Mouse (Mus musculus): Measurements from ENCODE around the gene Rftn1.

The Rftn1 gene

DNA sequence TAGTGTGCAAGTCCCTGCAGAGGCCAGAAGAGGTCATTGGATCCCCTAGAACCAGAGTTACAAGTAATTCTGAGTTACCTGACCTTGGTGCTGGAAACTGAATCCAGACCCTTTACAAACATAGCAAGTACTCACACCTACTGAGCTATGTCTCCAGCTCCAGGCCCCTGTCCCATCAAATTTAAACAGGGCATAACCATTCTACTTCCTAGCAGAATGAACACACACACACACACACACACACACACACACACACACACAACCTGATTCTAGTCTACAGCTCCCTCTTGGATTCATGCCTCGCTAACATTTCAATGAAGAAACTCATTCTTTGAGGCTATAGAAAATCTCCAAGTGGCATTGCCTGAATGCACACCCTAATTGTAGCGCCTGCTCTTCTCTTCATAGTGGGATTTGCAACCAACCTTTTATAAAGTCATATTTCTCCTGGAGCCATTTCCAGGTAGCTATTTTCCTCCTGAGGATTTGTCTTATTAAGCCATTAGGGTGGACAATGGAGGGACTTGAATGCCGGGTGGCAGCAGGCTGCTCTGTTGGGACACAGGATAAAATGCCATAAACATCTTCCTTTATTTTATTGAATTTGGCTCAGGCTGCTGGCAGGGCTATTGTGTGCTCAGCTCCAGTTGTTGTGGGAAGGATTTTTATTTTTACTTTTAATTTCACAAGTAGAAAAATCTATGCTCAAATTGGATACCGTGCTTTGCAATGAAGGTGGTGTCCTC is 213.6 kb downstream of the Rftn1 start:
- DNase-seq, result no peak

DNA sequence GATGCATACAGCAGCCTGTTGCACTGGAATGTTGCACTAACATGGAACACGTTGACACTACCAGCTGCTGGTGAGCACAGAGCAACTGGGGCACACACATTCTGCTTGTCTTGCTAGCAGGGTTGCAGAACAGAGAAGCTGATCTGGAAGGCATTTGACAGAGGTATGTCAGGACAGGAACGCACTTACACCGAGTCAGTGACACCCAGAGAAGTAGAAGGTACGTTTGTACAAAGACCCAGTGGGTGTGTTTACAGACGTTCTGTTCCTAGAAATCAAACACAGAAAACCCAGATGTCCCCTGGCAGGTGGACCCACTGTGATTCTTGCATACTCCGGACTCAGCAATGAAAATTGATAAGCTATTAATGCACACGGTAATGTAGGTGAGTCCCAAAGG is 215.0 kb downstream of the Rftn1 start:
- peak; percentile 1 for DNase-seq

DNA sequence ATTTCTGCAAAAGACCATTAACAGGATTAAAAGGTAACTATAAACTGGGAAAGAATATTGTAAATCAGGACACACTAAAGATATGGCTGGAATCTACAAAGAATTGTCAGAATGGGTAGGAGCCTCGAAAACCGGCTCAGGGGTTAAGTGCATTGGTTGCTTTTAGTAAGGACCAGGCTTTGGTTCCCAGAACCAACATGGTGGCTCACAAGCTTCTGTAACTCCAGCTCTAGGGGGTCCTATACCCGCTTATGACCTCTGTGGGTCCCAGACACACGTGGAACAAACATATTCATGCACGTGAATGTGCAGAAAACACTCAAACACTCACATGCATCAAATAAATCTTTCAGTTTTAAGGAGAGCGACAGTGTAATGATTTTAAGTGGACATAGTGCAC is 215.5 kb downstream of the Rftn1 start:
- no peak for DNase-seq

DNA sequence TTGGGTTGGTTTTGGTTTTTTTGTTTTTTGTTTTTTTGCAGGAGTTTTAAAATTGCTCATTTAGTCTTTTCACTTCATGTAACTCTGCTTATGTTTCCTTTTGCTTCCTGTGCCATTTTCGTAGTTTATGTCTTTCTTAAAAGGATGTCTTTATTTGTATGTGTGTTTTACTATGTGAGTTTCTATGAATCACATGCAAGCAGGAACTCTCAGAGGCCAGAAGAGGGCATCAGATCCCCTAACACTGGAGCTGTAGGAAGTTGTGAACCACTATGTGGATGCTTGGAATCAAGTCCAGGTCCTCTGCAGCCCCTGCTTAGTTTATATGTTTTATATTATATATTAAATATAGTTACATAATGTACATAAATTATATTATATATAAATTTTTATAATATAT is 218.3 kb downstream of the Rftn1 start:
- no peak for DNase-seq

DNA sequence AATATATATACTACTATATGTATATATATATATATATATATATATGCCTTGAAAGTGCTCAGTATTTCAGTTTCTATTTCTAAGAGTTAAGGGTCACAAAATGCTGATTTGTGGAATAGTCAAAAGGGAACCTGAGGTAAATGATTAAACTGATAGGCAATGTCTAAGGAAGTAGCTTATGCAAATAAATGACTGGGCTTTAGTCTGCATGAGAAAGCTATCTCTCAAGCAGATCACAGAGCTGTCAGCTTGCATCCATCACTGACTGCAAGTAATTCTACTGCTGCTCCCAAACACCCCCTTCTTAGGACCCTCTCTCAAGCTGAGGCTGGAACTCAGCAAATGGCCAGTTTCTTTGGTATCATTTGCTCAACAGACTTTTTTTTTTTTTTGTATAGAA is 219.4 kb downstream of the Rftn1 start:
- no peak for DNase-seq

DNA sequence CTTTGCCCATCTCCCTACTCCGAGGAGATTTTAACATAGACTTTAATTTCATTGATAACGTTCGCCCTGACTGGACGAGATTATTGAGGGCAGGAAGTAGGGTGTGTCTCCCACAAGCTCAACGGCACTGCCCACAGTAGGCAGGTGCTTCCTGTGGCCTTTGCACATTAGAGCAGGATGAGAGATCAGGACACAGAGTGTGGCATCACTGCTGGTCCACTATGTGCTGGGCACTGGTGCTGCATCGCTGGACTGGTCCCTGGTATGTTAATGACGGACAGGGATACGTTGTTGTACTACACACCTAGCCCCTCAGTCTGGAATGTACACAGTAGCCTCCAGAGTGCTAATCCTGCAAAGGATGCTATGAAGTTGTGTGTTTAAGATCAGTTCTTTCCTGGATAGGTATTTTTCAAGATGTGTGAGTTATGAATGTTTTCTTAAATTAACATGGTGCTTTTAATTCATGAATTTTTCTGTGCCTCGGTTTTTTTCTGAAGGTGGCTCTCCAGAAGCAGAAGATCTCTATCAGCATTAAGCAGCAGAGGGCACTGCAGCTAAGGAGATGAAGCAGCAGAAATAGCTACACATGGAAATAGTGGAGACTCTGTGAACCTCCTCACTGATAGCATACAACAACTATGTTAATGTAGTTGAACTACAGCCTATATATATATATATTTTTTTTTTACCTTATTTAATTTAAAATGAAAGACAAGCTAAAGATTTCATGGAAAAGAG is 221.8 kb downstream of the Rftn1 start:
- DNase-seq, result peak; percentile 69

DNA sequence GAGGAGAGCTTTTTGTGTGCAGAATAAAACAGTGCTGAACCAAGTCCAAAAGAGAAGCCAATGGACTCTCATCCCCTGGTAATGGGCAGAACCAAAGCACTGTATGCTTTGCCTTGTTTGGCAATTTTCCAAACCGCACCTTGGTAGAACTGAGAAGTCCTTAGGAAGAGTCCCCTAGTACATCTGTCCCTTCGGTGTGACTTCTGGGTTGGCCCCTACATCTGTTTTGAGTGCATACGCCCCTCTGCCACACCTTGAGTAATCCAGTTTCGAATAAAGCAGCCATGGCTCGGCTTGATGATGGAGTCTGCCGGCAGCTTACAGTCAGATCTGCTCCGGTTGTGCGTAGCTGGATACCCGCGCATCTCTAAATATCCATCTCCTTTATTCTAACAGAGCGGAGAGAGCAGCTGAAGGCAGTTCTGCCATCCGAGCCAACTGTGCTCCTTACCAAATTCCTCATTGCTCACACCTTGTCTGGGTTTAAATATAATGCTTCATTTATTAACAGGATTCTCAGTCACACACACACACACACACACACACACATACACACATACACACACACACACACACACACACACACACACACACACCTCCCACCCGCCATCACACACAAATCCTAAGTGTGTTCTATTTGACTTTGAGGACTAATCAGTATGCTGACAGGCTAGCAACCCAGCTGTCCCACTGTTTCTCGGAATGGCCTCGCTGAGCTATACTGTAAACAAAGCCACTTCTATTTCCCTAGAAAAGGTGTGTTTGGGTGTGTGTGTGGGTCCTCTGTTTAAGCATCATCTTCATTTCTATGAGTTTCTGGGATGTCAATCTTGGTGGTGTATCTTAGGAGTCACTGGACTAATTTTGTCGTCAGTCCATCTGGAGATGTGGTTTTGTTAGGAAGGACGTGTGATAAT is 224.4 kb downstream of the Rftn1 start:
- no peak for DNase-seq

DNA sequence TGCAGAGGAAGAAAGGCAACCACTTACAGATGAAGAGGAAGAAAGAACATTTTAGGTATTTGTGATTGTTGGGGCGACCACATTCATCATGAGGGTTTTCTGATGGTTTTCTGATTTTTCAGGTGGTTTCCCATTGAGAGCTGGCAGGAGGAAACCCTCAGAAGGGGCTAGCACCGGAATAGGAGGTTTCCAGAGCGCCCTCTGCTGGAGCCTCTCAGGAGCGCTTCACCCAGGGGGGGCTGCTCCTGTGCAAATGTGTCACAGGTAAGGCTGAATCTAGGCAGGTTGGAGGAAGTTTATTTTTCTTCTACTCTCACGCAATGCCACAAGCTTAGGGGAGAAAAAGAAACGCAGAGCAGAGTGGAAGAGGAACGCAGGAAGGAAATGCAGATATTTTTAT is 225.4 kb downstream of the Rftn1 start:
- peak; percentile 27 for DNase-seq

DNA sequence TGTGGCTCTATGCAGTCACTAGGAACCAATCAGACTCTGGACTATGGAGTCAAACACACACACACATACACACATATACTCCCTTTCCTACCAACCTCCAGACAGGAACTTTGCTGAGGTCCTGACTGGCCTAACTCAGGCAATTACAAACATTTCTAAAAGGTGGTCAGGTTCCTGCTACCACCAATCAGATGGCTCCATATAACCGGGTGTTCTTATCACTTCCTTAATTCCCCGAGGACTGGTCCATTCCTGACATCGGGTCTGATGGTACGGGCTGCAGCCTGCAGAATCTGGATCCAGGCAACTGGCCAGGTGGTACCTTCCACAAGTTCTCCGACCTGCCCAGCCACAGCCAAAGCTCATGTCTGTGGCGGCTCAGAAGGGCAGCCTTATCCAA is 226.0 kb downstream of the Rftn1 start:
- DNase-seq, result no peak

DNA sequence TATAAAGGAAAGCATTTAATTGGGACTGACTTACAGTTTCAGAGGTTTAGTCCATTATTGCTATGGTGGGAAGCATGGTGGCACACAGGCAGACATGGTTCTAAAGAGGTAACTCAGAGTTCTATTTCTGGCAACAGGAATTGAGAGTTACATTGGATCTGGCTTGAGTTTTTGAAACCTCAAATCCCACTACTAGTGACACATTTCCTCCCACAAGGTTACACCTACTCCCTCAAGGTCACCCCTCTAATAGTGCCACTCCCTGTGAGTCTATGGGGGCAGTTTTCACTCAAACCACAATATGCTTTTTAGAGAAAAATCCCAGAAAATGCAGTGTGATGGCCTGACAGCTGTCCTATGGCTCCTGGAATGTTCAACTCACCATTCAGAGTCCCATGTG is 231.5 kb downstream of the Rftn1 start:
- DNase-seq, result no peak

DNA sequence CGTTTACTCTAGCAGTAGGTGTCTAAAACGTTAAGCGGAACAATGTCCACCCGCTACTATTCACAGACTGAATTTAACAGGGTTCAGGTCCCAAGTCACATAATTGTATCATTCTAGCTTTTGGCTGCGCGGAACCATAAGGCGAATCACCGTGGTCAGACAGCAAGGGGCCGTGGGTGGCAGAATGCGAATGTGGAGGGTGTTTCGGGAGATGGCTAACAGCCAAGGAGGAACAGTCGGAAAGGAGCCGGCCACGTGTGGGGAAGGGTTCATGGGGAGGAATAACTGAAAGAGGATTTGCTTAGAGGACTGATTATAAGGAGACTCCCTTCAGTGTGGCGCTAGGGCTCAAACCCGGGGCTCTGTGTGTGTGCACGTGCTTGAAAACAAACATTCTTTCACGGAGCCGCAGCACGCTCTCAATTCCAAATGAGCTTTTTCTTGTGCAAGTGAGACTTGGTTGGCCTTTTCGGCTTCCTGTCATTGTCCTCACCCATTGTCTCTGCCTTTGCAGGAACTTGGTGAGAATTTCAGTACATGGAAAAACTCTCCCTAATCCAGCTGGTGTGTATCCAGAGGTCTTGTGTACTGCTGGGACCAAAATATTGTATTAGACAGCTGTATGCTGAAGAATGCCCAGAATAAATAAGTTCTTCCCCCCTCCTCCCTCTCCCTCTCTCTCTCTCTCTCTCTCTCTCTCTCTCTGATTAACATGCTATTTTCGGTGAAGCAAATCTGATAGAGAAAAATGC is 238.4 kb downstream of the Rftn1 start:
- DNase-seq, result no peak

DNA sequence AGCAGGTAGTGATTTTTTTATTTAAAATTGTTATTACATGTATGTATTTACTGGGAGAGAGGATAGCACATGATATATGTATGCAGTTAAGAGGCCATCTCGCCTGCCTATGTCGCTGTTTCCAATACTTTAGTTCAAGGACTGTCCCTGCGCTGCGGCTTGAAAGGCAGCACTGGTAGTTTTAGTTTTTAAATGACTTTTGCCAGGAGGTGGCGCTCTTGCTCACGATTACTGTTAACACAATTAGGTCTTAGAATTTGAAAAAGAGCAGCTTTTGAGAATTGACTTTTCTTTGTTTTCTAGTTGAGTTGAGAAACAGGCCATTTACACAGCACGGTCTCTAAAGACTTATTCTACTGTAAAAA is 239.0 kb downstream of the Rftn1 start:
- peak; percentile 79 for DNase-seq

DNA sequence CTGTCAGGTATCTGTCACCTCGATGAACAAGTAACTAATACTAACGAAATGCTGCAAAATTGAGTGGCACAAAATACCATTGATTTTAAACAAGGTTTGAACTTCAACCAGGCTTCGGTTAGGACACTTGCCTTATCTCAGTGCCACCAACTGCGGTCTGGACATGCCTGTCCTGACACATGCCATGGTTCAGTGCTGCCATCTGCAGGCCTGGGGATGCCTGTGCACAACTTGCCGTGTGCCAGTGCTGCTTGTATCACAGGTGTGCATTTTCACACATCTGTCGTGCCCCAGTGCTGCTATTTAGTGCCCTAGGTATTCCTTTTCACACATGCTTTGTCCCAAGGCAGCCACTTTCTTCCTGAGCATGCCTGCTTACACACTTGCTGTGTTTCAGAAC is 247.8 kb downstream of the Rftn1 start:
- DNase-seq, result peak; percentile 45

Data from liver (tissue).